Mouse (Mus musculus) T-helper 1 cell (primary cell): ENCODE results near the gene Smurf2.
"Not testable (repeated sequence)": the region's sequence is repeated elsewhere in the genome, so short reads cannot be mapped to it uniquely, and the experiment has no call there.

Experiments used
- in situ Hi-C: fragments of 300-600 bp; cut with MboI, MseI; formaldehyde crosslinking; loops from one replicate; pipeline ENCODE4 v1.15.1; 2025; ENCODE audit warnings: high pct_unique_total_duplicates

The Smurf2 gene

DNA sequence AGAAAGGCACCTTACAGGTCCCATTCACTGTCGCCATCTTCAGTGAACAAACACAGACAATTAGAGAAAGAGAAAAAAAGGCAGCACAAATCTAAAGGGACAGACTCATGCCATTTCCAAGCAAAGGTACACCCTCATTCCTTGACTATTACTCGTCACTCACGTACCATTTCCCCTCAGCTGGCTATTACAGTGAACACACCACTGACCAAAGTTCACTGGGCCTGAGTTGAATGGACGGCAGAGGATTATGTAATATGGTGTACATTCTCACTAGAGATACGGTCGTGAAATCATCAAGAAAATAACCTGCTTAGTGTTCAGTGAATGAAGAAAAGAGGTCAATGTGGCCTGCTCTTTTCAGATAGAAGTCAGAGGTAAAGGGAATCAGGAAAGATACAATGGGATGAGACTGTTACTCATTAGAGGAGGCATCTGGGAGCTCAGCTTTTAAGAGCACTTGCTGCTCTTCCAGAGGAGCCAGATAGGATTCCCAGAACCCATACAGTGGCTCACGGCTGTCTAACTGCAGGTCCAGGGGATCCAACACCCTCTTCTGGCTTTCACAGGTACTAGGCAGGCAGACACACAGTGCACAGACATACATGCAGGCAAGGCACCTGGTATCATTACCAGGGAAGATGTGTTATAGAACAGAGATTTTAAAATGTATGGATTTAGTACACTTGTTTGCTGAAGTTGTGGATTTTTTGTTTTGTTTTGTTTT lies 107.9 kb downstream of the Smurf2 start:
- in situ Hi-C loops: no loop called here

GRCm38 (mm10) chr11:106807442-106807841 lies 113.1 kb downstream of the Smurf2 start:
- in situ Hi-C loops: not testable (repeated sequence)

- in situ Hi-C loops: no loop called here
Measured at GRCm38 (mm10) chr11:106802069-106802627, 118.4 kb downstream of the Smurf2 start.

DNA sequence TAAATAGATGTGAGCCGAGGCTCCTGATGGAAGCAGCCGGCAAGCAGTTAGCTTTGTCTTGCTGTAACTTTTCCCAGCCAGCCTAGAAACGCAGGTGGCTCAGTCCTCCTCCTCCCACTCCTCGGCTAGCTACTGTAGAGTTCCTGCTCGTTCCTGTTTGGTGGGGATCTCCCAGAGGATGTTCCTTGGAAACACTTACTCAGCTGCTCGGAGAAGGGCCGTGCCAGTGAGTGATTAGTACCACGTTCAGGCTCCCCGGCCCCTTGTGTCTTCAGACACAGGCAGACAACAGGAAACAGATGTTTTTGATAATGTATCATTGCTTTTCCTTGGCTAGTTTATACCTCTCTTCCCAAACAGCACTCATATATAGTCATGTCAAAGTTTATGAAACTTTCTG lies 124.8 kb downstream of the Smurf2 start:
- in situ Hi-C loops: no loop called here

GRCm38 (mm10) chr11:106793846-106794245 lies 126.7 kb downstream of the Smurf2 start:
- in situ Hi-C loops: loop anchor here (5.0 kb wide), 1 partner anchor 118 kb away; no protein-coding TSS in a partner anchor

DNA sequence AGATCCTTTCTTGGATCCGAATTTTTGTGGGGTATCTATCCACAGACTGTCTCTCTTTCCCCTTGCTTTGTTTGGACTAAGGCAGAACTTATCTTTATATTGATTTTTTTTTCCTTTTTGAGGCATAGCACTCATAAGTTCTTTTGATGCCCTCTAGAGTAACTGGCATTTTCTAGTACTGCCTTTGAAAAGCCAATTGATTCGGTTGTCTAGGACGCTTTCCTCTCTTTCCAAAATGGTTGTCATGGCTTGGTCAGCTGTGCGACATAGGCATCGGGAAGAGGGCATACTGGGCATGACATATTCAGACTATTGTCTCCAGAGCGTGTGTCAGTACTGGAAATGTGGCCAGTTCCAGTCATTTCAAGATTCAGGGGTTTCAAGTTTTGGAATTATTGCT lies 130.9 kb downstream of the Smurf2 start:
- in situ Hi-C loops: loop anchor here (5.0 kb wide), 1 partner anchor 123 kb away; no protein-coding TSS in a partner anchor

DNA sequence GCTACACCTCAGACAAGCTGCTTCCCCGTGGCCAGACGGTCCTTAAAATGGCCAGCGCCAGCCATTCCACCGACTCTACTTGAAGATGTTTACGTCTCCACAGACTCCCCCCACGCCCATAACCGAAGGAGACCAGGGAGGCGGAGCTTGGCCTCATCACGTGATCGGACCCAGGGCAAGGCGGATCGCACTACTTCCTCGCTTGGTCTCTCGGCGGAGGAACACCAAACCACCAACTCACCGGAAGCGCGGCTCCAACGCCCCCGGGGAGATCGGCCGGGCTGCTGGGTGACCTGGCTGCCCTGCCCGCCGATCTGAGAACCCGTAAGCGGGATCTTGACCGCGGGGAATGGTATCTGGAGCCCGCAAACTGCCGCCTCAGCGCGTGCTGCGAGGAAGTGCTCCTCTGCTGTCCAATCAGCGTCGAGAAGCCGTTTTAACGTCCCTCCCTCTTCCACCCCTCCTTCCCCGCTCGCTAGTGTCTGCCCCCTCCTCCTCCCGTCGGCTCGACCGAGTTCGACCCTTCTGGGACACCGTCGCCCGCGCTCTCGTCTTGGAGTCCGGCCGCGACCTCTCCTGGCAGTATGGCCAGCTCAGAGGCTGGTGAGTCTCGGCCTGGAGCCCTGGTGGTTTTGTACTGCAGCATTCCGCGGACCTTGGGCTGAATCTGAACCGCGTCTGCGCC lies 131.6 kb downstream of the Smurf2 start, which contains the start of the genes Ddx5 and Cep95:
Ddx5 (minus strand) TSS at position 411 of the 685 bp plus-strand sequence.
Cep95 (plus strand) TSS at position 478 of the 685 bp plus-strand sequence.
- in situ Hi-C loops: no loop called here

DNA sequence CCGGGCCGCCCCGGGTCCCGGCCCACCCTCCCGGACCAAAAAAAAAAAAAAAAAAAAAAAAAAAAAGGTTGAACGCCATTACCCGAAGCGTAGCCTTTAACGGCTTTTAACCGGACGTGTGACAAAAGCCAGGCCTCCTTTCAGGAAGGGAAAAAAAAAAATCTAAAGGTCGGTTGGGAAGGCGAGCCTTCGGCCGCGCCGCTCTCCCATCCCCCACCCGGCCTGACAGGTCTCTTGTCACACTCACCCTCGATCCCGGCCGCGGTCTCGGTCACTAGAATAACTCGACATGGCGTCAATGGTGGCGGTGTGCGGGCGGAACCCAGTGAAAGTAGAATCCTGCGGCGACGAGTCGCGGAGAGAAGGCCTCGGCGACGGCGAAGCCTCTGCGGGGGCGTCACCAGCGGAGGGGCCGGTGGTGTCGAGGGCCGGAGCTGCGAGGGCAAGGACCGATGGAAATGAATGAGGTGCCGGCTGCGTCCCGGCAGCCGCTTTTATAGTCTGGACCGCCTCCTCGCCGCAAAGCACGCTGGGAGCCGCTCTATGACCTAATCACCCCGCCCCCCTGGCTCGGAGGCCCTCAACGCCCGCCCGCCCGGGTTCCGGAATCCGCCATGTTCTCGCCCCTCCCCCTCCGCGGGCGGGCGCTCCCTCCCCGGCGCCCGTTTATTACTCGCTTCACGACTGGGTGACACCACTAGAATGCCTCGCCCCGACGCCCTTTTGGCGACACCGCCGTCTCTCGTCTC lies 132.3 kb downstream of the Smurf2 start:
- in situ Hi-C loops: no loop called here

DNA sequence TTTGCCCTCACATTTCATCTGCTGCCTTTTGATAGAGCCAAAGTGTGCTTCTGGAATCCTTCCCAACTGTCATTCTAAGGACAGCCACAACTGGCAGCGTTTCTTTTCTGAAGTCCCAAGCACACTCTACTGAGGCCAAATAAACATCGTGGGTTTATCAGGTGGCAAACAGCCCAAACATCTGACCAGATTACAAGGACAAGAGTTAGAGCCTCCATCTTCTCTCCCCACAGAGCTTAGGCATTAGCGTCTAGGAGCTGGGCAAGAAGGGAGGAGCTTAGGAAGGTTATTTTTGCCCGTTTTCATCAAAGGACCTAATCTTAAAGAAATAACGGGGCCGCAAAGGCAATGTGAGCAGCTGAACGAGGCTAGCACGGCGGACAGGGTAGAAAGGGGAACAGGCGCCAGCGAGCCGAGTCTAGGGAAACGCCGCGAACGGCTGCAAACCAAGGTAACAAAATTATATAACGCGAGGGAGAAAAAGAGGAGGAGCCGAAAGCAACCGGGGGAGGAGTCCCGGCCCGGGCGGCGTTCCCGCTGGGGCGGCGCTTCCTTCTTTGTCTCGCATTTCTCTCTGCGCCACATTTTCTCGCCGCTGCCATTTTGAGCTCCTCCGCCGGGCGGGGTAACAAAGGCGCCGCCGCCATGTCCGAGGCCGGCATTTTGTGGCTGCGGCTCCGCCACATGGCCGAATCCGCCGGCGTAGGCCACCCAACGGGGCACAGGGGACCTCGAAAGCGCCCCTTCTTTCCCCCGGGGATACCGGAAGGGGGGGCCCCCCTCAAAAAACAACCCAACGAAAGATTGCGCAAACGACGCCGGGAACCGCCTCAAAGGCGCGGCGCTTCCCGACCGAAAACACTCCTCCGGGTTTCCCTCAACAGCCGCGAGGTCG lies 133.1 kb downstream of the Smurf2 start:
- in situ Hi-C loops: no loop called here

GRCm38 (mm10) chr11:106785043-106785442 lies 135.5 kb downstream of the Smurf2 start:
- in situ Hi-C loops: no loop called here

GRCm38 (mm10) chr11:106784476-106784875 lies 136.0 kb downstream of the Smurf2 start:
- in situ Hi-C loops: no loop called here

- in situ Hi-C loops: no loop called here
Measured at GRCm38 (mm10) chr11:106782841-106783764, 137.4 kb downstream of the Smurf2 start.

- in situ Hi-C loops: not testable (repeated sequence)
Measured at GRCm38 (mm10) chr11:106782271-106782670, 138.2 kb downstream of the Smurf2 start.

GRCm38 (mm10) chr11:106780590-106781220 lies 139.8 kb downstream of the Smurf2 start:
- in situ Hi-C loops: no loop called here

DNA sequence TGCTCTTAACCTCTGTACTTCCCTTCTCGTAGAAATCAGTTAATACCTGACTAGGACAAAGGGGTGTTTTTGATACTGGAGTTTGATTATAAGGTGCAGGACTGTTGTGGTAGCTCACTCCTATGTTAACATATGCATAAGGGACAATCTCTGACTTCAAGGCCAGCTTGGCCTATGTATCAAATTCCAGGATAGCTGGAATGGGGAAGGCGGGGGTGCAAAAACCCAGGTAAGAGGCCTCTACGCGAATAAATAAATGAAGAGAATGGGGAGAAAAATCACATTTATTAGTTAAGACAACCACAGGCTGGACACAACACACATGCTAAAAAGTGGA lies 140.5 kb downstream of the Smurf2 start:
- in situ Hi-C loops: no loop called here

GRCm38 (mm10) chr11:106779388-106780088 lies 141.0 kb downstream of the Smurf2 start, which contains the start of gene Polg2:
Polg2 (minus strand) TSS chr11:106779537.
- in situ Hi-C loops: loop anchor here (5.0 kb wide), 1 partner anchor 37 kb away; no protein-coding TSS in a partner anchor

DNA sequence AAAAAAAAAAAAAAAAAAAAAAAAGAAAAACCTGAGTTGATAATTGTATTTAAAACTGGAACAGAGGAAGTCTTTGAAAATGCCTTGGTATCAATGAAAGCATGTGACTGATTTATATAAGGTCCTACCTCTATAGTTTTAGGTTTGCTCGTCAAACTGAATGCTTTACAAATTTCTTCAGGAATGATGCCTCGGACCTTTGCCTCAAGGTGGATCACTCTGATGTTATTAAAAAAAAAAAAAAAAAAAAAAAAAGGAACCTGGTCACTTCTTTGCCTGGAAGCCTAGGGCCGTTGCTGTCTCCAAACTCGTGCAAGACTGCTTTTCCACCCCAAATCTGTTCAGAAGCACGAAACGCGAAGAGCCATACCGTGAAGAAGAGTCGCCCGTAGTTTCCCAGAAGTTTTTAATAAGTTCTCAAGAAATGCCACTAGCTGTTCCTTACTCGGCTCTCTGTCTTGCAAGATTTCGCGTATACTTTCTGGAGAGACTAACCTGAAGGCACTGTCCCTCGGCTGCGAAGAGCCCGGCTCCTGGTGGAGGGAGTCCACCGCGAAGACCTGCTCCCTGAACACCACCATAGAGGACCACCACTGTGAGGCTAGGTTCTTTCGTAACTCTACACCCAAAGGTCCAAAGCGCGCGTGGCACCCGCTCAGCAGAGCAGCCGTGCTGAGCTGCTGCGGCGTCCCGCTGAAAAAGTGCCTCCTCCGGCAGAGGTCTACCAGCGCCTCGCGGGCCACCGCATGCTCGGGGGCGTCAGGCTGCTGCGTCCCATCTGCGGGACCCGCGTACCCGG lies 141.7 kb downstream of the Smurf2 start:
- in situ Hi-C loops: loop anchor here (5.0 kb wide), 1 partner anchor 36 kb away; no protein-coding TSS in a partner anchor

DNA sequence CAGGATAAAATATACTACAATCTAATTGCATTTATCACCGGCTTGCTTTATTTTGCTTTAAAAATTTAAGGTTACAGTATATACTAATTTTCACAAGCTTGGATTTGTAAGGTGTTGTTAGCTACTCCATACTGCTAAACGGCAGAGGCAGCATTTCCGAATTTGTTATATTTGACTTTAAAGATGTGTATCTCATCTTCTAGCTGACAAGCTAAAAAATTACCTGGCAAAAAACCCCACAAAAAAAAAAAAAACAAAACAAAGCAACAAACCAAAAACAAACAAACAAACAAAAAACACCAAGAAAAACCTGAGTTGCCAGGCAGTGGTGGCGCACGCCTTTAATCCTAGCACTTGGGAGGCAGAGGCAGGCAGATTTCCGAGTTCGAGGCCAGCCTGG lies 142.4 kb downstream of the Smurf2 start:
- in situ Hi-C loops: loop anchor here (5.0 kb wide), 1 partner anchor 36 kb away; no protein-coding TSS in a partner anchor
